Mouse (Mus musculus) liver, embryonic 14.5 days (tissue): Measurements from ENCODE around the gene Dnah14.

ENCODE experiments used
- CTCF ChIP-seq: IDR thresholded peaks from 2 replicates; pipeline ENCODE4 v1.5.1; 2016; ENCODE audit warnings: antibody characterized with exemption, low read depth, control low read depth
- EP300 ChIP-seq: IDR thresholded peaks from 2 replicates; pipeline ENCODE4 v1.6.1; 2016; ENCODE audit warnings: antibody characterized with exemption, low read depth

DNA sequence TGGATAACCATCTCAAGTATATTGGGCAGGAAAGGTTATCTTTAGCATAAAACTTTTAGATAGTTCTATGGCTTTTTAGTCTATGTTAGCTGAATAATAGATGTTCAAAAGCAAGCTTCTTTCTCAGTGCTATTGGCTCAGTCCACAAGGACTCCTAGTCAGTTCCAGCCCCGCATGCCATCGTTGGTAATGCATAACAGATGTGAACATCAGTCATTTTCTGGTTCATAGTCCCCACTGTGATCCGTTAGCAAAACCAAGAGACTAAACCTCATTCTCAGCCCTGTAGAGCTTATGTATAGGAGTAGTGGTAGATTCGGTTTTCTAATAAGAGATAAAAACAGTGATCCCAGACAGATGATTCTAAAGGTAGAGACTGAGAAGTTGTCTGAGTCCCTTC lies 55.0 kb downstream of the Dnah14 start:
- TF ChIP-seq CTCF (no peak), EP300 (no peak)
